In genomic region chr10:95801443-95801811, GRCm38 (mm10) we compare ENCODE assay signal across 13 mouse cellular contexts. TPM values are rescaled to one million over a fixed set of nuclear protein-coding genes. Genes with fewer than 3 reads are reported as not detected.
DNase-seq lines count a peak whose midpoint lies in the region; ATAC-seq lines count a peak whose summit lies in the region.
"Had no signal": no experiment of that assay in that cellular context is flagged by ENCODE, and none has a peak within 500 bp of the region (broad histone marks: within the 10 kb centered on the region; RNA-seq: fewer than 3 reads in every experiment).

No protein-coding gene starts in this region.

- no peaks in the 10 kb centered on the region for H3K9me3 ChIP-seq in heart, embryonic 14.5 days (ENCODE audit: control insufficient read depth, low read length)
- peaks cover 6% of the 10 kb centered on the region; the same call in 1 of the 2 replicates for H3K9me3 ChIP-seq in heart, embryonic 12.5 days (replicated peaks)
- H3K9me3 ChIP-seq in neural tube, embryonic 13.5 days = no peaks in the 10 kb centered on the region
- H3K9me3 ChIP-seq: limb, embryonic 15.5 days had no signal

- no peak for ATAC-seq in heart, embryonic 14.5 days (ENCODE audit: insufficient number of reproducible peaks, insufficient read depth, low FRiP score, low read depth)
- no peak for ATAC-seq in heart, embryonic 12.5 days (ENCODE audit: insufficient number of reproducible peaks, low FRiP score)
- ATAC-seq in neural tube, embryonic 13.5 days (ENCODE audit: low read depth) = 0 out of 2 replicates have a peak, but pooled peaks have one; percentile 27

- H3K27ac ChIP-seq in heart, embryonic 14.5 days (replicated peaks in 1 of 2; ENCODE audit: control insufficient read depth in 1 of 2, insufficient read depth in 1 of 2, low read depth in 2 of 2, low read length in 2 of 2) = peak overlapping the region; percentile 27 to 33; a peak in 1 of 4 replicates
- no peak overlapping the region for H3K27ac ChIP-seq in heart, embryonic 12.5 days (ENCODE audit: poor library complexity, severe bottlenecking)
- peak overlapping the region; percentile 69 for H3K27ac ChIP-seq in neural tube, embryonic 13.5 days (replicated peaks)
- H3K27ac ChIP-seq: limb, embryonic 15.5 days had no signal

- peaks cover 6 to 8% of the 10 kb centered on the region in 2 experiments; a peak in 3 of 4 replicates for H3K4me1 ChIP-seq in heart, embryonic 14.5 days (ENCODE audit: control insufficient read depth in 2 of 2, insufficient read depth in 2 of 2, low read length in 2 of 2)
- H3K4me1 ChIP-seq in heart, embryonic 12.5 days (replicated peaks) = peaks cover 12% of the 10 kb centered on the region
- H3K4me1 ChIP-seq in neural tube, embryonic 13.5 days (replicated peaks) = peaks cover 13% of the 10 kb centered on the region

- H3K4me2 ChIP-seq in heart, embryonic 14.5 days (ENCODE audit: low read length) = no peak overlapping the region
- H3K4me2 ChIP-seq in heart, embryonic 12.5 days = no peak overlapping the region
- no peak overlapping the region for H3K4me2 ChIP-seq in neural tube, embryonic 13.5 days
- H3K4me2 ChIP-seq: limb, embryonic 15.5 days had no signal

- H3K36me3 ChIP-seq in heart, embryonic 14.5 days (ENCODE audit: control insufficient read depth, insufficient read depth, low read length) = no peaks in the 10 kb centered on the region
- no peaks in the 10 kb centered on the region for H3K36me3 ChIP-seq in heart, embryonic 12.5 days
- no peaks in the 10 kb centered on the region for H3K36me3 ChIP-seq in neural tube, embryonic 13.5 days
- H3K36me3 ChIP-seq: limb, embryonic 15.5 days had no signal

- H3K9ac ChIP-seq in heart, embryonic 14.5 days (ENCODE audit: low read length) = no peak overlapping the region
- no peak overlapping the region for H3K9ac ChIP-seq in heart, embryonic 12.5 days
- H3K9ac ChIP-seq in neural tube, embryonic 13.5 days = no peak overlapping the region
- H3K9ac ChIP-seq: limb, embryonic 15.5 days had no signal

- WGBS in heart, embryonic 14.5 days = 30% methylated on average over 2 of the region's 2 CpGs
- WGBS in heart, embryonic 12.5 days = 40% methylated on average over 2 of the region's 2 CpGs
- 54% methylated on average over 2 of the region's 2 CpGs for WGBS in neural tube, embryonic 13.5 days

- no peak overlapping the region for H3K4me3 ChIP-seq in heart, embryonic 14.5 days (ENCODE audit: control insufficient read depth in 1 of 2, insufficient read depth in 1 of 2, low read depth in 1 of 2, low read length in 2 of 2)
- H3K4me3 ChIP-seq in heart, embryonic 12.5 days = no peak overlapping the region
- no peak overlapping the region for H3K4me3 ChIP-seq in neural tube, embryonic 13.5 days
- H3K4me3 ChIP-seq: limb, embryonic 15.5 days had no signal

- no peak for DNase-seq in neural tube, embryonic 10.5 days (ENCODE audit: extremely low spot score, low spot score)
- DNase-seq in fibroblast of lung, adult 2 months (ENCODE audit: low read depth) = peak; percentile 20
- DNase-seq in thymus, postnatal 0 days (ENCODE audit: low spot score) = no peak
- DNase-seq in liver = no peak
- DNase-seq: lung, postnatal 4 days; spleen, adult 18-20 months; thymus, postnatal 14 days had no signal

- no peaks in the 10 kb centered on the region for H3K27me3 ChIP-seq in heart, embryonic 14.5 days (ENCODE audit: control insufficient read depth, insufficient read depth, low read length)
- no peaks in the 10 kb centered on the region for H3K27me3 ChIP-seq in heart, embryonic 12.5 days (replicated peaks)
- no peaks in the 10 kb centered on the region for H3K27me3 ChIP-seq in neural tube, embryonic 13.5 days
- H3K27me3 ChIP-seq: limb, embryonic 15.5 days had no signal

RNA-seq across cellular contexts. Expression of gene Gm33543, which starts 41.3 kb away (rescaled TPM):
- polyA plus RNA-seq in heart, embryonic 14.5 days (2014; fragmentation: Nextera tagmentation; extraction: Ambion mirVana) = 0.13 TPM in 1 of 2 replicates, not detected in the other
- not detected in 2 replicates for polyA plus RNA-seq in heart, embryonic 12.5 days (2016; fragmentation: Nextera tagmentation; extraction: Ambion mirVana)
- polyA plus RNA-seq in neural tube, embryonic 13.5 days (2015; fragmentation: Nextera tagmentation; extraction: Ambion mirVana) = not detected in 2 replicates
- not detected in 2 replicates for polyA plus RNA-seq in thymus, postnatal 0 days (2015; fragmentation: Nextera tagmentation; extraction: Ambion mirVana)
- polyA plus RNA-seq: embryonic facial prominence, embryonic 14.5 days; limb, embryonic 15.5 days; neural tube, embryonic 11.5 days had no signal
